Mouse (Mus musculus): Measurements from ENCODE around the gene Slc25a10.

DNA sequence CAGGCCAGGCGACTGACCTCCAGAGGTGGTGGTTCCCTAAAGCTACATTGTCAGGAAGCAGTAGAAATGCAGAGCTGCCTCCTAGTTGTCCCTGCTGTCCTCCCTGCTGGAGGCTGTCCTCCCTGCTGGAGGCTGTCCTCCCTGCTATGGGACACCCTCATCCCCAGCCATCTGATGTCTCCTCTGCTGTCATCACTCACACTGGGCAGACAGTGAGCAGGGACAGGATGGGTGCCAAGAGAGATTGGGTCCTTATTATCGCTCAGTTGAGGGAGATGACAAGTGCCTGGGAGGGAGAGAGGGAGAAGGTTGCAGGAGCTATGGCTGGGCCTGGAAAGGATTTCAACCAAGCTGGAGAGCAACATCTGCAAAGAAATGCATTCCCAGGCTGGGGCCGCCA lies 43.5 kb downstream of the Slc25a10 start:
- no peak for TF ChIP-seq CTCF (IDR thresholded peaks at IDR 0.05; ENCODE audit: low read depth)
- no peak for TF ChIP-seq EP300 (IDR thresholded peaks at IDR 0.05; ENCODE audit: low read depth)
